Mouse (Mus musculus): ENCODE data around the gene Kcnk7. TPM values are rescaled to one million over a fixed set of nuclear protein-coding genes. Genes with fewer than 3 reads are reported as not detected.
A peak's percentile ranks its signal among the peaks of the same experiment; 100 is the strongest.

Gene Kcnk7
- polyA plus RNA-seq, 1 experiment from 2014 or later: not detected

DNA sequence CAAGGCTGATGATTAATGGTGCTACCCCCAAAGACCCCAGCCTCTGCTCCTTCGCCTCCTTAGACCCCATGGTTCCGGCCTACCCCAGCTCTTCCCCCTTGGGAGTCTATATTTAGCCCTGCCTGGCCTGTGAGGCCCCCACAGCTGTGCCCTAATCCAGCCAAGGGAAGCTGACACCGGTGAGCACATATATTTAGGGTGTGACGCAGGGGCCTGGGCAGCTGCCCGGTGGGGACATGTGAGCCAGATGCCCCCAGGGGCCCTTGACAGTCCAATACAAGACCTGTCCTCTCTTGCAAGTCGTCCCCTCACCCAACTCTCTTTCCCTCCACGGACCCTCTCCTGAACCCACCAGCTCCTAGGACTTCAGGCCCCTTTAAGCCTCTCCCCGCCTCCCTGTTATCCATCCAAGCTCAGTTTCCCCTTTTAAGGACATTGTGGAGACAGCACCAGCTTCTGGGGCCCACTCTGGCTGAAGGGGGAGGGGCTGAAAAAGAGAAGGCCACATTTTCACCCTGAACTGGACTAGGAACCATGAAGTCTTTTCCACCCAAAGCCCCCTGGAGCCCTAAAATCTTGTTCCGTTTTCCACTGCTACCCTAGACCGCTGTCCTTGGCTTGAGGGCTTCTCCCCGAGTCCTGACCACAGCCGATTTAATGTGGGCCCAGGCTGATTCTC is 21.0 kb downstream of the Kcnk7 start:
- peaks cover 82% of the 10 kb centered on the region for H3K79me2 ChIP-seq (ENCODE audit: inconsistent target)
- peaks cover 25% of the 10 kb centered on the region for H3K36me3 ChIP-seq (ENCODE audit: inconsistent target)
- peak overlapping the region; percentile 96 for H3K4me3 ChIP-seq (ENCODE audit: inconsistent target)
- 3% methylated on average over 12 of the region's 12 CpGs for WGBS (ENCODE audit: missing documents)
- H3K27ac ChIP-seq: peak overlapping the region; percentile 100

DNA sequence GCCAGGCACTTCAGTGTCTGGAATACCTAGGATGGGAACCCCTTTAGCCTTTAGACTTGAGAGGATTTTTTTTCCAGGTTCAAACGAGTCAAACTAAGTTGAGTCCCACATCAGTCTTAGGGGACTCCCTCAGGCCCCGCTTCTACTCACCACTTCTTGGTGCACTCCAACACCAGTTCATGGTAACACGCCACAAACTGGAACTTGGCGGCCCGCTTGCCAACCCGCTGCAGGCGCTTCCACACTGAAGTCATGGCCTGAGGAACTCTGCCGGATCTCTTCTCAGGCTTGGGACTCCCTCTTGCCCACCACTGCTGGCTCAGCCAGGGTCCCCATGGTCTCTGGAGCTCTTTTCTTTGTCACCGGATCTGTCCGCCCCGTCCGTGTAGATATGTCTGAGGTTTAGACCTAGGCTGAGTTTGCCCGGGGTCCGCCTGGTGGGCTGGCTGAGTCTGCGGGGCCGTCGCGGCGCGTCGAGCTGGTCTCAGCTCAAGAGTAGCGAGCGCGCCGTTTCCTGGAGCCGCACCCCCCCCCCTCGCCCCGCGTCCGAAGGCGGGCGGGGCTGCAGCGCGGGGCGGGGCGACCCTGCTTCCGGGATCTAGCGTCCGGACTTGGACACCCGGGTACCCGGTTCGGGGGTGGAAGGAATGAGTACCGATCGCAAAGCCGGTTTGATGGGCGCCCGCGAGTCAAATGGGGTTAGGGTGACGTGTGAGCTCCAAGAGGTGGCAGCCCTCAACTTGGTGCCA is 21.8 kb downstream of the Kcnk7 start, which contains the start of gene Ehbp1l1:
Gene Ehbp1l1 (minus strand): TSS at position 551 of the 749 bp plus-strand sequence.
- Histone ChIP-seq H3K27ac (peak within 1 kb of the TSS; percentile 100), H3K4me3 (ENCODE audit: inconsistent target) (peak within 1 kb of the TSS; percentile 96), H3K36me3 (ENCODE audit: inconsistent target) (peaks cover 17% of the 10 kb centered on the region), H3K79me2 (ENCODE audit: inconsistent target) (peaks cover 82% of the 10 kb centered on the region)
- under 1% methylated on average over 49 of the region's 49 CpGs for WGBS (ENCODE audit: missing documents)

DNA sequence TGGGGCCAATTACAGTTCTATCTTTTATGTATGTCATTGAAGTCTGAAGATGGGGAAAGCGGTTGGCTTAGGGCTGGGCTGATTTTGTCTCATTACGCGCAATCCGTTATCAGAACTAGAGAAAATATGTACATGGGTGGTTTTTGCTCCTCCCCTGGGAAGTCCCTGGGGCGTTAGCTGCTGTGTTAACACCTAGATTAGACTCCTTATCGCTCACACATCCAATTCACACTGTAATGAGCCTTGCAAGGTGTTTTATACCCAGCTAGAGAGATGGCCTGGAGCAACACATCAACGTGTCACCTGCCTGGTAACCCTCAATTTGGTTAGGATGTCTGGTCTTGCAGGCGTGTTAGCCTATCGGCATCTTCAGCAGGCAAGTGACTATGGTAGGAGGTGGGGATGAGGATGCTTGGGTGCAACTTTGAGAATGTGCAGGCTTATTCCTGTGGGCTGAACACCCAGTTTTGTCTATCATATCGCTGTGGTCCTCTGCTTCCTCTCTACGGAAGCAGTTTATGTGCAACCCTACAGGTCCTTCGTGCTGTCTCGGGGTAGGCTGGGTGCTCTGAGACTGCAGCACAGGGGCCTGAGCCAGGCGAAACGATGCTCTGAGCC is 22.9 kb downstream of the Kcnk7 start:
- H3K27ac ChIP-seq: peak overlapping the region; percentile 100
- 31% methylated on average over 15 of the region's 15 CpGs for WGBS (ENCODE audit: missing documents)
- H3K79me2 ChIP-seq (ENCODE audit: inconsistent target): peaks cover 76% of the 10 kb centered on the region
- H3K4me3 ChIP-seq (ENCODE audit: inconsistent target): peak overlapping the region; percentile 96
- peaks cover 6% of the 10 kb centered on the region; the same call in 1 of the 2 replicates for H3K36me3 ChIP-seq (ENCODE audit: inconsistent target)

DNA sequence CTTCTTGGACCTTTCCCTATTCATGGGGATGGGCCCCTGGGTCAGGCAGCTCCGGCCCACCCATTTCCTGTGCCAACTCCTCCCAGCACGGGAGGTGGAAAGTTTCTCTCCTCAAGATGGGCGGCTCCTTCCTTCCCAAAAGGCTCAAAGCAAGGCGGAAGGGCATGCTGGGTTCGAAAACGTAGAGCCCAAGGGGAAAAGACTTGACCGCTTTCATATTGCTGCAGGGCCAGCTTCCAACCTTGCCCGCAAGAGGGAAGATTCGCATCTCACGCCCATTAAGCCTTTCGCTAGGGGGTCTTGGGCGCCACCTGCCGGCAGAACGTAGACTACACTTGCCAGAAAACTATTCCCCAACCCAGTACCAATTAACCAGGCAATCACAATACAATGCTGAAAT is 23.5 kb downstream of the Kcnk7 start:
- H3K36me3 ChIP-seq (ENCODE audit: inconsistent target): no peaks in the 10 kb centered on the region
- peak overlapping the region; percentile 100 for H3K27ac ChIP-seq
- 0% methylated on average over 13 of the region's 14 CpGs for WGBS (ENCODE audit: missing documents)

DNA sequence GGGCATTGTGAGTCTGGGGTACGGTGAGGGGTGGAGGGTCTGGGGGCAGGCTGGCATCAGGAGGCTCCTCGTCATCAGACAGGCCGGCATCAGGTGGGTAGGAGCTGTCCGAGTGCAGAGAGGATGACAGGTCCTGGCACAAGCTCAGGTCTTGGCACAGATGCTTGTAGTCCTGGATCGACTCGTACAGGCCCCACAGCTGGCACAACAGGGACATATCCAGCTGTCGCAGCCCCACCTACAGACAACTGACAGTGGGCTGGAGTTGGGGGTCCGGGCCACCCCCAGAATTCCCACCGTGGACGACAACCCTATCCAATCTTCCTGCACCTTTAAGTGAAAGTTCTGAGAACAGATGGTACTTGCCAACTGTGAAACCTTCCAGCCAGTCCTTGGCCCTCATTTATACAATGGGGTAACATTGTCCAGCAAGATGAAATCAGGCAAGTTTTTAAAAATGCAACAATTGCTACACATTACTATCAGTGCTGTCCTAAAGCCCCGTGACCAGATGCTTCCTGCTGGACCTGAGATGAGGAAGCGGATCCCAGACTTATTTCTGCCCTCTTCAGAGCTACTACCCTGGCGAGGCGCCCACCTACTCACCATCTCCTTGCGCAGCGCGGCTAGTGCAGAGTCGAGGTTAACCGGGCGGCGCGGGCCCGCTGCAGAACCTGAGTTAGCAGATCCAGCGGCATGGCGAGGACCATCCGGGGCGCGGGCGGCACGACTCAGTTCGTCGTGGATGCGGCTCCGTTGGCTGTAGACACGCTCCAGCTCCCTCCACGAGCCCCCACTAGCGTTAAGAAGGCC is 24.7 kb downstream of the Kcnk7 start:
- H3K27ac ChIP-seq: peak overlapping the region; percentile 100
- WGBS (ENCODE audit: missing documents): 14% methylated on average over 31 of the region's 37 CpGs
- peaks cover 58% of the 10 kb centered on the region for H3K79me2 ChIP-seq (ENCODE audit: inconsistent target)
- H3K4me3 ChIP-seq (ENCODE audit: inconsistent target): peak overlapping the region; percentile 96
- no peaks in the 10 kb centered on the region for H3K36me3 ChIP-seq (ENCODE audit: inconsistent target)

More for the DNA sequence above, 23.5 kb downstream of the Kcnk7 start:
- Histone ChIP-seq H3K4me3 (ENCODE audit: inconsistent target) (peak overlapping the region; percentile 96), H3K79me2 (ENCODE audit: inconsistent target) (peaks cover 70% of the 10 kb centered on the region)

DNA sequence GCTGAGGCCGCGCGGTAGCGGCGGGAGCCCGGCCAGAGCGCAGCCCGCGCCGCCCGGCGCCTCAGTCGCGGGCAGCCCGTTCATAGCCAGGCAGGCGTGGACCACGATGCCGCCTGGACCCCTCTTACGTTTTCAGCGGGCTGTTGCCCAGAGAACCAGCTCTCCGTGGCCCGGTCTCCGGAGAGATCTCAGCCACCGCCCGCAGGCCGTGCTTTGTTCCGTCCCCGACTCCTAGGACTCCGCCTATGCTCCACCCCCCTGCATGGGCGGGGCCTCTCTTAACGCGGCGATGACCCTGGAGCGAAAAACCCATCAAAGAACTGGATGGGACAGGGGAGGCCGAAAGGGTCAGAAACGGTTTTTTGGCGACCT is 25.3 kb downstream of the Kcnk7 start, which contains the start of gene Fam89b:
Gene Fam89b (minus strand): TSS at position 210 of the 372 bp plus-strand sequence.
- H3K36me3 ChIP-seq (ENCODE audit: inconsistent target): no peaks in the 10 kb centered on the region
- H3K27ac ChIP-seq: peak within 1 kb of the TSS; percentile 100
- peaks cover 52% of the 10 kb centered on the region for H3K79me2 ChIP-seq (ENCODE audit: inconsistent target)
- under 1% methylated on average over 37 of the region's 37 CpGs for WGBS (ENCODE audit: missing documents)
- H3K4me3 ChIP-seq (ENCODE audit: inconsistent target): peak within 1 kb of the TSS; percentile 96

DNA sequence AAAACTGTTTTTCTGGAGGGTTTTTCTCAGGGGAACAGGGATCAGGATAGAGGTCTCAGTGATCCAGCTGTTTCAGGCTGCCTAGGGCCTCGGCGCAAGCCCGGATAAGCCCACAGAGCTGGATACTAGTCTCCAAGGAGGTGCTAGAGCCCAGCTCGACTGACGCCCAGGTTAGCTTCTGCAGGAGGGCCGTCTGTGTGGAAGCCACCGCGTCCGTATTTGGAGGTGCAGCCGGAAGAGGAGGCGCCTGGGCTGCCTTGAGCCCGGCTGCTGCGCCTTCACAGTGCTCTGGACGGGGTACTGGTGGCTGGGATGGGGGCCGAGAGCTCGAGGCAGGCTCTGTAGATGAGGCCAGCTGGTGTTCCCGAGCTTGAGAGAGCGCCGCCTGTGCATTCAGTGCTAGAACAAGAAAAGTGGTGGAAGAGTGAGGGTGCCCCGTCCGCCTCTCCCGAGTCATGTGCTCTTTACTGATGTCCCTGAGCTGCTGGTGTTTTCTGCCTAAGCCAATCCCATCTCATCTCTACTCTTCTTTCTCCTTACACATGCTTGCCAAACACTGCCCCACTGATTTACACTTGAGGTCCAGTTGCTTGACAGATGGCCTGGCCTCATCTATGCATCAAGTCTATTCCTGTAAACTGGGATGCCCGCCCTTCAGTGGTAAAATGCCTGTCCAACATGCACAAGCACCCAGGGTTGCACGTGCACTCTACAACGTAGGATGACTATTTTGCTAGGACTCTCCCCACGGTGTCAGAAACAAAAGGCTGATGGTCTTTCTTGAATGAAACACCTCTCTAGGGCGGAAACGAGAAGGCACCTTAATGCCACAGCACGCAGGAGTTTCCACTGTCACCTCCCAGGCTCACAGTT is 26.4 kb downstream of the Kcnk7 start:
- 82% methylated on average over 26 of the region's 29 CpGs for WGBS (ENCODE audit: missing documents)
- Histone ChIP-seq H3K27ac (no peak overlapping the region), H3K4me3 (ENCODE audit: inconsistent target) (peak overlapping the region; percentile 64), H3K36me3 (ENCODE audit: inconsistent target) (no peaks in the 10 kb centered on the region), H3K79me2 (ENCODE audit: inconsistent target) (peaks cover 45% of the 10 kb centered on the region)

DNA sequence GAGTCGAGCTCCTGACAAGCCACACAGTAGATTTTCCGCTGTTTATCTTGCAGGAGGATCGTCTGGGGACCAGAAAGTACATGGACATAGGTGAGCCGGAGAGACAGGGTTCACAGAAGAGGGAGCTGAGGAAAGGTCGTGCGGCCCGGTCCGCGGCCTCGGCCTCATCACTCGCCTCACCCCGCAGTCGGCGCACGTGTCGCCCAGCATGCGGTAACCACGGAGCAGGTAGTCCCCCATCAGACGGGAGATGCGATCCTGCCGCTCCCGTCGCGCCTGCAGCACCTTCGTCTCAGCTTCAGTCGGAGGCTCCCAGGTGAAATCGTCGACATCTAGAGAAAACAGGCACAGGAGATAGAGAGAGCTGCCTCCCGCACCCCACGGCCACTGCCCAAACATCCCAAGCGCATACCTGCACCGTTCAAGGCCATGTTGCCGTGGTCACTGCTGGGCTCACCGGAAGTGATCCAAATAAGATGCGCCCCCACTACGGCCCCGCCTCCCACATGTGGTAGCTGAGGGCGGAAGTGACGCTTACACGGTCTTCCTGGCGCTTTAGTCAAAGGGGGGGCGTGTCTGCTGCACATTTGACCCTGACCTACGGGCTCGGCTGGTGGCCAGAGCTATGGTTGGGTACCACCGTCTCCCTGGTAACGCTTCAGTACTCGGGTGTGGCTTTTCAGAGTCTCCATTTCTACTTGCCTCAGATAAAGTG is 27.3 kb downstream of the Kcnk7 start:
- peaks cover 38% of the 10 kb centered on the region for H3K79me2 ChIP-seq (ENCODE audit: inconsistent target)
- no peak overlapping the region for H3K27ac ChIP-seq
- 2% methylated on average over 47 of the region's 47 CpGs for WGBS (ENCODE audit: missing documents)
- H3K36me3 ChIP-seq (ENCODE audit: inconsistent target): no peaks in the 10 kb centered on the region
- H3K4me3 ChIP-seq (ENCODE audit: inconsistent target): peak overlapping the region; percentile 64

DNA sequence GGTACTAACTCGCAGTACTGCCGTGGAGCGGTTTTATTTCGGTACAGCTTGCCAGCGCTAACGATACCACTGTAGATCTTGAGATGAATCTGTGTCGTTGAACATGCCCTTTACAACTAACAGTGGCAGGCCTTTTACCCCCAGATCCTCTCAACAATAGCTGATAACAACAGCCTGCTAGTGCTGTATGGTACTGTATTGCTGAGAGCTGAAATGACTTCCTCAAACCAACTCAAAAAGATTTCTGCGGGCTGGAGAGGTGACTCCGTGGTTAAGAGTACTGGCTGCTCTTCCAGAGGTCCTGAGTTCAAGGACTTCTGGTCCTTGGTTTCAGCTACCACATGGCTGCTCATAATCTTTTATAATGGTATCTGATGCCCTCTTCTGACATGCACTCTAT is 30.2 kb downstream of the Kcnk7 start:
- Histone ChIP-seq H3K4me3 (ENCODE audit: inconsistent target) (no peak overlapping the region), H3K27ac (no peak overlapping the region), H3K79me2 (ENCODE audit: inconsistent target) (peaks cover 15% of the 10 kb centered on the region; the same call in 1 of the 2 replicates), H3K36me3 (ENCODE audit: inconsistent target) (no peaks in the 10 kb centered on the region)
- WGBS (ENCODE audit: missing documents): 74% methylated on average over 8 of the region's 9 CpGs

DNA sequence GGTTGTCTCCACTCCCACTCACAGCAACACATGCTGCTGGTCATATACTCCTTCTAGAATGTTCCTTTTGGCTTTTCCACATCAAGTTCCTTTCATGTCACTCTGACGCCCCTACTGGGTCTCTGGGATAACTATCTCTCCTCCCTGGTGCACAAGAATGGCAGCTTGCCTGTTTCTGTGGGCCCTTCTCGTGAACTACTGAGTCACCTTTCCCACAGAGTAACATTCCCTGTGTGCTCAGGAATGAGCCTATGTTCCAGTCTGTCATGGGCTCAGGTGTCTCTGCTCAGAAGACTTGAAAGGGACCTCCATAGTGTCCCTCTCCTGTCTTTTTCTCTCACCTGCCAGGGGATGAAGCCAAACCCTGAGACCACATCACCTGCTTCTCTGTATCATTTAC is 35.3 kb downstream of the Kcnk7 start:
- 81% methylated on average over 2 of the region's 2 CpGs for WGBS (ENCODE audit: missing documents)

DNA sequence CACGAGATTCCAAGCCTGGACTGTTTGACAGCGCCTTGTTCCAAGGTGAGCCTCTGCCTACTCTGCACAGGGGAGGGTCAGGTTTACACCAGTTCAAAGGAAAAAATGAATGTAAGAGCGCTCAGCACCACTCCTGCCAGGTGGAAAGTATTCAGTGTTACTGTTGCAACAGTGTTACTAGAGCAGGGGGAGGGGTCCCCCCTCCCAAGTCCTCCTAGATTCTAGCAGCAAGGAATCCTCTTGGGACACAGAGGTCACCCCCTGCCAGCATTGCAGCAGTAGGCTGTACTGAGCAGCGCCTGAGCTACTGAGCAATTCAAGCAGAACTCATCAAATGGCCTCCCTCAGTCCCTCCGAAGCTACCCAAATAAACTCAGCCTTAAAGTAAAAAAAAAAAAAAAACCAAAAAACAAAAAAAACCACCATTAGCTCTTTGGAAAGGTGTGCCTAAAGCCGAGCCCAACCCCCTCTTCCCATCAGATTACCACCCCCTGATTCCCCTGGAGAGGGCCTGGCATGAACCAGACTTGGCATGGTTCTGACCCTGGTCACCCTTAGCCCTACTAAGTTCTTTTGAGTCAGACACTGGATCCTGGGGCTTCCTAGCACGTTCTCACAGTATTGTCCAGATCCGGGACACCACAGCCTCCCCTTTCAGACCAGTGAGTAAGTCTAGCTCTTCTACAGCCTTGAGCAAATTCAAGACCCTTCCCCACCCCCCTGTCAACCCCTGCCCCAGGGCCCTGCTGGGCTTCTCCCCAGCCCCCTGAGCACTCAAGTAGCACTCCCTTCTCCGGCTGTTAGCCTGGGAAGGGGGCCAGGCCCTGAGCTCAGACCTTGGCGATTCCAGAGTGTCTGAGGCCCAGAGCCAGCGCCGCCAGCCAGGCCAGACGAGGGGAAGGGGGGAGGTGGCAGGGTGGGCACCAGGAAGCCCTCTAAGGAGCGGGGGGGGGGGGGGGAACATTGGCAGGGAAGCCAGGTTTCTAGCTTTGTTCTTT is 36.5 kb downstream of the Kcnk7 start, which contains the start of gene Ltbp3:
Gene Ltbp3 (plus strand): TSS at position 585 of the 998 bp plus-strand sequence.
- Histone ChIP-seq H3K4me3 (ENCODE audit: inconsistent target) (no peak within 1 kb of the TSS), H3K79me2 (ENCODE audit: inconsistent target) (no peaks in the 10 kb centered on the region), H3K27ac (no peak within 1 kb of the TSS), H3K36me3 (ENCODE audit: inconsistent target) (no peaks in the 10 kb centered on the region)
- WGBS (ENCODE audit: missing documents): 84% methylated on average over 13 of the region's 14 CpGs

More for the DNA sequence above, 35.3 kb downstream of the Kcnk7 start:
- Histone ChIP-seq H3K4me3 (ENCODE audit: inconsistent target) (no peak overlapping the region), H3K79me2 (ENCODE audit: inconsistent target) (no peaks in the 10 kb centered on the region), H3K27ac (no peak overlapping the region), H3K36me3 (ENCODE audit: inconsistent target) (no peaks in the 10 kb centered on the region)

DNA sequence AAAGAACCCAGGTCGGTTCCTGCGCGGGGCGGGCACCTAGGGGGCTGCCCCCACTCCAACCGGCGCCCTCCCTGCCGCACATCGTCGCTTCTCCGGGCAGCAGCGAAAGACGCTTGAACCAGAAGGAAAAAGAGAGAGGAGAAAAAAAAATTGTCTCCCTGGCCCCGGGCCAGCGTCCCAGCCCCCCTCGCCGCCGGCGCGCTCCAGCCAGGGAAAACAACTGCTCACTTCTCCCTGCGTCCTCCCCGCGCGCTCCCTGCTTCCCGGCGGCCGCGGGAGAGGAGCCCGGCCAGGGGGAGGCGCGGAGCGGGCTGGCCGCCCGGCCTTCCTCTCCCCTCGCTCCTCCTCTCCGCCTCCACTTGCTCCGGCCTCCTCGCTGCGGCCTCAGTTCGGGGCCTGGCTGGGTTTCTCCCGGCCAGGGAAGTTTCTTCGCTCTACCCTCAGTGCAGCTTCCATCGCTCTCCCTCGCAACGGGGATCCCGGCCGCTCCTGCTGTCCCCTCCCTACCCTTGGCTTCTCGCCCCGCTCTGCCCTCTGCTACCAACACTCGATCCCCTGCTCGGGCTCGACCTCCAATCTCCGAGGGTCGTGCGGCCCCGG is 37.6 kb downstream of the Kcnk7 start:
- Histone ChIP-seq H3K36me3 (ENCODE audit: inconsistent target) (no peaks in the 10 kb centered on the region), H3K4me3 (ENCODE audit: inconsistent target) (no peak overlapping the region), H3K79me2 (ENCODE audit: inconsistent target) (no peaks in the 10 kb centered on the region), H3K27ac (no peak overlapping the region)
- WGBS (ENCODE audit: missing documents): 3% methylated on average over 52 of the region's 55 CpGs
